Mouse (Mus musculus): Measurements from ENCODE around the gene Ube2b.

GRCm38 (mm10) chr11:52011011-52011410 is 10.4 kb upstream of the Ube2b start:
- TF ChIP-seq MAX (IDR thresholded peaks at IDR 0.05; ENCODE audit: low read depth) (no peak), USF1 (IDR thresholded peaks at IDR 0.05; ENCODE audit: low read depth) (no peak), POLR2A (IDR thresholded peaks at IDR 0.05; ENCODE audit: insufficient read length, low read depth) (no peak), POLR2AphosphoS2 (IDR thresholded peaks at IDR 0.05; ENCODE audit: insufficient read length, low read depth) (no peak), E2F4 (IDR thresholded peaks at IDR 0.05; ENCODE audit: insufficient read depth) (no peak), TCF12 (IDR thresholded peaks at IDR 0.05; ENCODE audit: insufficient read depth, poor library complexity, severe bottlenecking) (no peak)

Measured in myocyte (in vitro differentiated cells).